Mouse (Mus musculus) layer of hippocampus, adult 9-11 months (tissue): ENCODE results near the gene Stat5b.

Experiments
- DNase-seq: peaks from one replicate; pipeline ENCODE4 v3.0.0; 2022

The Stat5b gene

GRCm38 (mm10) chr11:100850038-100850777 lies at the start of gene Stat5b:
Stat5b (minus strand) TSS chr11:100850724.
- peak; percentile 52 for DNase-seq

GRCm38 (mm10) chr11:100898441-100899199 lies 48.1 kb upstream of the Stat5b start:
- DNase-seq = no peak

- peak; percentile 70 for DNase-seq
Measured at GRCm38 (mm10) chr11:100897294-100898231, 47.0 kb upstream of the Stat5b start.

- no peak for DNase-seq
Measured at GRCm38 (mm10) chr11:100896078-100896477, 45.6 kb upstream of the Stat5b start.

- DNase-seq = no peak
Measured at GRCm38 (mm10) chr11:100894146-100894918, 43.8 kb upstream of the Stat5b start.

- peak; percentile 88 for DNase-seq
Measured at GRCm38 (mm10) chr11:100893482-100893881, 43.0 kb upstream of the Stat5b start.

- no peak for DNase-seq
Measured at GRCm38 (mm10) chr11:100892435-100892834, 41.9 kb upstream of the Stat5b start.

GRCm38 (mm10) chr11:100891256-100892123 lies 41.0 kb upstream of the Stat5b start:
- no peak for DNase-seq

GRCm38 (mm10) chr11:100890481-100890880 lies 40.0 kb upstream of the Stat5b start:
- DNase-seq = no peak

- no peak for DNase-seq
Measured at GRCm38 (mm10) chr11:100888348-100888820, 37.9 kb upstream of the Stat5b start.

GRCm38 (mm10) chr11:100887764-100888163 lies 37.2 kb upstream of the Stat5b start:
- DNase-seq = no peak

GRCm38 (mm10) chr11:100887236-100887635 lies 36.7 kb upstream of the Stat5b start:
- no peak for DNase-seq

- DNase-seq = no peak
Measured at GRCm38 (mm10) chr11:100886188-100886740, 35.7 kb upstream of the Stat5b start.

- DNase-seq = no peak
Measured at GRCm38 (mm10) chr11:100885472-100885871, 34.9 kb upstream of the Stat5b start.

- no peak for DNase-seq
Measured at GRCm38 (mm10) chr11:100883640-100884039, 33.1 kb upstream of the Stat5b start.

GRCm38 (mm10) chr11:100879321-100880078 lies 29.0 kb upstream of the Stat5b start:
- DNase-seq = no peak

GRCm38 (mm10) chr11:100875761-100876160 lies 25.2 kb upstream of the Stat5b start:
- no peak for DNase-seq

GRCm38 (mm10) chr11:100870968-100871350 lies 20.4 kb upstream of the Stat5b start:
- no peak for DNase-seq

- peak; percentile 78 for DNase-seq
Measured at GRCm38 (mm10) chr11:100870256-100870967, 19.9 kb upstream of the Stat5b start.
